Mouse (Mus musculus) heart, postnatal 4 days (tissue): ENCODE data around the gene Gm10073. TPM values are rescaled to one million over a fixed set of nuclear protein-coding genes. Genes with fewer than 3 reads are reported as not detected.

Experiments
- DNase-seq: peaks from one replicate; pipeline ENCODE4 v3.0.0; 2021
- total RNA-seq, 2 experiments: library from RNA; stranded (reverse); gene quantifications; 2 replicates each; pipeline ENCODE4 v1.2.3; 2021

The Gm10073 gene
- total RNA-seq, 2 experiments from 2014 or later, result 125 to 128 TPM

DNA sequence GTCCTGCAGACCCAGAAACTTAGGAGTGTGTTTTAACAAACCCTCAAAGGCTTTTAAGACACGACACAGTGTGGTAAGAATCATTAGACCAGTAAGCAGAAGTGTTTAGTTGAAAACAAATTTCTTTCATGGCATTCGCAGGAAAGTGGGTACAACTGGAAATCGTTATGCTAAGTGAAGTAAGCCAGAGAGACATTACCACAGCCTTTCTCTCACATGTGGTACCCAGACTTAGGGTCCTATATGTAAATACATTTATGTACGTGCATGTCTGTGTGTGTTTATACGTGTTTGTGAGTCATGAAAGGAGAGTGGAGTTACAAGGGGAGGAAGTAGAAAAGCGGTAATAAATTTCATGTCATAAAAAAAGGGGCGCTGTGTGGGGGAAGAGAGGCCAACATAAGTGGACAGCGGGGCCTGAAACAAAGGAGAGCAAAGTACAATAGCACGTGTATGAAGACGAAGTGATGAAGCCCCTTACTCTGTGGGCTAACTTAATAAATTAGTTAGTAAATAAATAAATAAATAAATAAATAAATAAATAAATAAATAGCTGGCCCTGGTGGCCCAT is 24.8 kb downstream of the Gm10073 start:
- DNase-seq, result no peak

DNA sequence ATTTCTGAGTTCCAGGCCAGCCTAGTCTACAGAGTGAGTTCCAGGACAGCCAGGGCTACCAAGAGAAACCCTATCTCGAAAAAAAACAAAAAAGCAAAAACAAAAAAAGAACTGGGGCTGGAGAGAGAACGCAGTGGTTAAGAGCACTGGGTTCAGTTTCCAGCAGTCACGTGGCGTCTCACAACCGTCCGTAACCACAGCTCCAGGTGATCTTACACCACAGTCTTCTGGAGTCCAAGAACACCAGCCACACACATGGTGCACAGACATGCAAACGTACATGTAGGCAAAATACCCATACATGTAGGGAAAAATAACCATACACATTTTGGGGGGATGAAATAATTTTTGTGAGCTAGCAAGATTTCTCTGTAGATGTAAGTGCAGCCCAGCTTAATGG is 26.5 kb downstream of the Gm10073 start:
- DNase-seq, result no peak

DNA sequence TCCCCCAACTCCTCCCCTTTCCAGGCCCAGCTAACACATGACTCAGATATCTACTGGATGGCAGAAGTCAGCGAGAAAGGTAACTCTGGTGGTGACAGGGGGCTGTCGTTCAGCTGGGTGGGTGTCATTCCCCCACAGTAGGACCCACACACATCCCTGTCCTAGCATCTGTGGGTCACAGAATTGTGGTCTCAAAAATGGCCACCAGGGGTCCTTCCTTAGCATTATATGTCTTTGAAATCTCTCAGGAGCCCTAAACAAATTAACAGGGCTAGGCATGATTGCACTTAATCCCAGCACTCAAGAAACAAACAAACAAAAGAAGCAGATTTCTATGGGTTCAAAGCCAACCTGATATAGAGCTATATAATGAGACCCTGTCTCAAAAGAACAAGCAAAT is 28.1 kb downstream of the Gm10073 start:
- DNase-seq, result no peak

DNA sequence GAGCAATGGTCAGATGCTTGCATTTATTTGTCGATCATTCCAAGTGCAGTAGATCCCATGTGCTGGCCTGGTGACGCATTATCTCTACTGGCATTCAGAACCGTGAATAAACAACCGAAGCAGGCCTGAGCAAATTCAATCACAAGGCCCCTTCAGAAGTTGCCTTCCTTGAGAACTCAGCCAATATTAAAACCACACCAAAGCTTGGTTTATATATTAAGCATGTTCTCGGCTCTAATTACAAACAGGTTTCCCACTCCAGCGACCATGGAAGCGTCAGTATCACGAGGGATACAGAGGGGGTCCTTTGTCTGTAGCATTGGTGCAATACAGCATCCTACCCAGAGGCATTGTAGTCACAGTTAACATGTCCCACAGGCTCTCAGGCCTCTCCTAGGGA is 30.2 kb downstream of the Gm10073 start:
- no peak for DNase-seq

DNA sequence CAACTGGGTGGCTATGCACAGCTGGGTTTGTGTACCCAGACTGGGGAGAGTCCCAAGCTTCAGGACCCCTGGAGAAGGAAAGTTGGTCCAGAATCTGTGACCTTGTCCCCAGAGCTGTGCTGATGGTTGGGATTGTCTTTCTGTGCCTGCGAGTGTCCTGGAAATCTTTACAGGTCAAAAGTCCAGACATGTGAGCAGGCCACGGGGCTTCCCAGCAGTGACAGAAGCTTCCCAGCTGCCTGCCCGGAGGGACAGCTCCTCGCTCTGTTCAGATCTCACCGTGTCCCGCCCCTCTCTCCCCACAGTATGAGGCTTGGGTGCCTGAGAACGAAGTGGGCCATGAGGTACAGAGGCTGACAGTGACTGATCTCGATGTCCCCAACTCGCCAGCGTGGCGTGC is 32.3 kb downstream of the Gm10073 start:
- DNase-seq, result no peak

DNA sequence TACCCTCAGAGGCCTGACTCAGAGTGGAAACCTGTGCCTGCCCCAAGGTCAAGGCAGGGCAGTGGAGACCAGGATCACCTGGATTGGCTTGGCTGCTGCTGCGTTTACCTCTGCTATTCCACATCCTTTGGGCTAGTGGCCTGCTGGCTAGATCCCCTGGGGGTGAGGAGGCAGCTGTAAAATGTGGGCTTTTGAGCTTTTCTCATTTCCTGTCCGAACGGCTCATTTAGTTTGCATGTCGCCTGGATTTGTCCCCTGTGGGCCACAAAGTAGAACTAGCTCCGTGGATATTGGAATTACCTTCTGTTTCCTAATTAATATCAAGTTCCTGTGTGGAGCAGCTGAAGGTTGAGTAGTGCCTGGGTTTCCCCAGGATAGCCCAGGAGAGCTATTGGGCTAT is 34.1 kb downstream of the Gm10073 start:
- DNase-seq, result no peak

DNA sequence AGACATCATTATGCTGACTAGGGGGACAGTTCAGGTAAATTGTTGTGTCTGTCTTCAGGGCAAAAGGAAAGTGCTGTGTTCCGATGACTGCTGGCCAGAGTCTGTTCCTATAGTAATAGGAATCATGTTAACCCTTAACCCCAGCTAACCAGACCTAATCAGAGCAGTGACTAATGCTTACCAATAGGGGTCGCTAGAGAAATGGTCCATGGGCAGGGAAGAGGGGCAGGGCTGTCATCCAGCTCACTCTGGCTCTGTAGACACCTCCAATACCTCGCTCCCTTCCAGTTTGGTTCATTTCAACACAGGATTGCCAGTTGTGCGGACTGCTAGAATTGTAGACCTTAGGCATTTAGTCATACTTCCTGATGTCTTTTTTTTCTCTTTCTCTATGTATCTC is 37.8 kb downstream of the Gm10073 start:
- DNase-seq, result no peak

DNA sequence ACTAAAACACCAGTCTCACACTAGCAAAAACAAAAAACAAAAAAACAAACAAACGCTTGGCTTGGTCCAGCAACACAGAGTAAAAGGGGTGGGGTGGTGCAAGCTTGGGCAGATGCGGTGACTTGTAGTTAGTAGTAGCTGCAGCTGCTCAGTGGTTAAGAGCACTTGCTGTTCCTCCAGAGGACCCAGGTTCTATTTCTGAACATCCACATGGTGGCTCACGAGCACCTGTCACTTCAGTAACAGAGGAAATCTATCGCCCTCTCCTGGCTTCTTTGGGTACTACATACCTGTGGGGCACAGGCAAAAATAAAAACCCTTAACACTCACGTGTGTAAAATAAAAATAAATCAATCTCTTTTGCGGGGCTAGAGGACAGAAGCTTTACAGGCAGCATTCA is 38.8 kb downstream of the Gm10073 start:
- DNase-seq, result peak; percentile 79

DNA sequence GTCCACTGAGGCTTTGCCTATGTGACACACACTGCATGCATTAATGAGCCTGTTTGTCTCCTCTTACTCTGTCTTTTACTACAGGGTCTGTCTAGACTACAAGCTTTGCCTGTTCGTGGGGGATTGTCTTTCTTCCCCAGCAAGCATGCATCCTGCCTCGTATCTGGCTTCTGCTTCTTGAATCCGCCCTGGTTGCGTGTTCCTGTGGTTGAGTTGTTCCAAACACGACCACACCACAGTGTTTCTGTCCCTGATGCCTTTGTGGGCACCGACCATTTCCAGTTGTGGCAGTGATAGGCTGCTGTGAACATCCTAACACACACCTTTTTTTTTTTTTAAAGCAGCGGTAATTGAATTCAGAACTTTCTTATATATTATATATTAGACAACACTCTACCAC is 39.6 kb downstream of the Gm10073 start:
- DNase-seq, result no peak

DNA sequence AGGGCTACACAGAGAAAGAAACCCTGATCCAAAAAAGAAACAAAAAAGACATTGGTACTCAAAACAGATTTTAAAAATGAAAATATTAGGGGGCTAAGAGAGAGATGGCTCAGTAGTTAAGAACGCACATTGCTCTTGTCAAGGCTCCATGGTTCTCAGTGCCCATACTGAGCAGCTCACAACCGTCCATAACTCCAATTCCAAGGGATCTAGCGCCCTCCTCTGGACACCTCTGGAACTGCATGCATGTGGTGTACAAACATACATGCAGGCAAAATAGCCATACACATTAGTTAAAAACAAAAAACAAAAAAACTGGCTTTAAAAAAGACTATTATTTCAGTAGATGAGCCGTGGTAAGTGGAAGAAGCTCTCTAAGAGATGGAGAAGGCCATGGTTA is 42.7 kb downstream of the Gm10073 start:
- DNase-seq, result peak; percentile 50

DNA sequence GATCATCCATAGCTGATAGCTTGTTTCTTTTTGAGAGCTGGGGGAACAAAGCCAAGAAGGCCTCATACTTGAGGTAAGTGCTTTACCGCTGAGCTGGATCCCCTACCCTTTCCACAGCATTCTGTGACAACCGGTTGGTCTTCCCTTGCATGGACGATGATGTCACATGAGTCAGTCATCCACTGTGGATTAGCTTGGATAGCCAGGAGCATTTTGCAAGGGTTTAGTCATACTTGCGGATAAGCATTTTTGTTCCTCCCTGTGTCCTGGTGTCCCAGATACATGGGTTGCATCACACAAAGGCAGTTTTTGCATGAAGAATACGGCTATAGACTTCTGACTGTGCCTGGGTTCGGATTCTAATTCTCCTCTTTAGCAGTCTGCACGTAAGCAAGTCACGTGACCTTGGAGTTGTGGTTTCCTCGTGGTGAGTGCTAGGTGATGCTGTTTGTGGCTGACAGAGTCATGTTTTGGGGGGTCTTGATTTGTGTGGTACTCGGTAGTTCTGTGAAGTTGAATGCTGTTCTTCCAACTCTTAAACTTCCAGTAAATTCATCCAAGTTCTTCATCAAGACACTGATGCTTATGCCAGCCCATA is 43.3 kb downstream of the Gm10073 start:
- no peak for DNase-seq

DNA sequence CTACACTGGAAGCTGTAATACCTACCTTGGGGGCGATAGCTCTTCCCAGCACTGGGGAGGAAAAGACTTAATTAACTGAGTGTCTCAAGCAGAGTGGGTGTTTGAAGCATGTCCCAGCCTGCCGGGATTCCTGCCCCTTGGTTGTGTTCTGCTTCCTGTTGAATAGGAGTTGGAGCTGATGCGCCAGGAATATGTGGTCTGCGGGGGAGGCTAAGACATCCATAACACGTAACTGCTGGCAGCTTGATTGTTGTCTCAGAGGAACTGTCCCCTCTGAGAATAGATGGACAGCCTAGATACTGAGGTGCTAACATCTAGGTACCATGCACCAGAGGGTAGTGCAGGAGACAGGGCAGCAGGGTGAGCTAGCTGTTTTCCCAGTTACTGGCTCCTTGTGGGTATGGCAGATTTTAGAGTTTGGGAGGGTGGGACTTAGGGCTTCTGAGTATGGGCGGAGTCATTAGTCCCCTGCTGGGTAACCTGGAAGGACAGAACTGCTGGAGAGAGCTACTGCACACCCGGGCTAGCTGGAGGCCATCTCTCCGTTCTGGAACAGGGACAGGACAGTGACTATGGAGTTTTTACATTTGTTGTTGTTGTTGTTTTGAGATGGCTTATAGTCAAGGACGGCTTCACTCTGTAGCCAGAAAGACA is 44.5 kb downstream of the Gm10073 start:
- no peak for DNase-seq

DNA sequence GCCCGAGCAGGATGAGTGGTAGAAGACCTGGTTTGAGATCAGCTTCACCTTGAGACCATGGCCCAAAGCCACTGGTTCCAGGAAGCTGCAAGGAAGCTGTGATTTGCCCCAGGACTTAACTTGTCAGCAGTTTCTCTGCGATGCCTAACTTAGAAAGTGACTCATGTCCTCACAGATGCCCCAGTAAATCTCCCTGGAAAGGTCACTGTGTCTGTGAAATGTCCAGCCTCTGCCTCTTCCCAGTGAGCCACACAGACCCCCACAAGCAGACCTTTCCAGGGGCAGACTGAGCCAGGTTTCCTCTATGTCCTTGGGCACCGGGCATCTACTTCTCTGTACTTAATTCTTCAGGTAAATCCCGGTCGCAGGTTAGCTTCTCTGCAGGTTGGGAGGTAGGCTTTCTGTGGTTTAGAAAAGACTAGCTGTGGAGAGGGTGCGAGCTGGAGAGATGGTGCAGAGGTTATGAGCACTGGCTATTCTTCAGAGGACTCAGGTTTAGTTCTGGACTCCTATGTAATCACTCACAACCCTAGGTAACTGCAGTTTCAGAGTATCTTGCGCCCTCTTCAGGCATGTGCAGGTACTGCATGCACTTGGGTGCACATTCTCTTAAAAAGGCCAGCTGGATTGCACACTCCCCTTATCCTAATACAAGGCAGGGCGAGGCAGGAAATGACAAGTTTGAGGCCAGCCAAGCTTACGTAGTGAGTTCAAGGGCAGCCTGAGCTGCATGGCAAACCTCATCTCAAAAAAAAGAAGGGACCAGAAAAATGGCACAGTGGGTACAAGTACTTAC is 45.8 kb downstream of the Gm10073 start:
- DNase-seq, result peak; percentile 39

DNA sequence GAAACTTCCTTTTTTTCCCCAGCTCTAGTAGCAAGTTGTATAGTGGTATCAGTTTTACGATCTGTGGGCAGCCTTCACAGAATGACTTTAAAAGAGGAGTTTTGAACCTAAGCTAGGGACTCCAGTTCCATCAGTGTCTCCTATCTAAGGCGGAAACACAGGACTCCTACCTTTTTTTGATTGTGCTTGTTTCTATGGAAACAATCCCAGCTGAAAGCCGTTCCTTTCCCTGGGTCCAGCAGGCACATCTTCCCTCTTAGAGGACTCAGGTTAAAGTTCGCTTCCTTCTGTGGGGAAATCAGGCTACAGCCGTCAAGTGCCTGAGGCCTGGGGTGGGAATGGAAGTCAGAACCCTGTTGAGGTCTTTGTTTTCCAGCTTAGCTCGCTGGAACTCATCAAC is 46.5 kb downstream of the Gm10073 start:
- DNase-seq, result no peak

Other genes with a start within 250 kb of the Gm10073 start
- gene Smpd3, start 235.5 kb downstream of the Gm10073 start, total RNA-seq, result 1 to 10 TPM; 5.2 to 6.7 TPM
- gene Zfp90, start 158.1 kb downstream of the Gm10073 start, total RNA-seq, result 10 to 100 TPM; 12.4 to 13.1 TPM
- not detected for gene 6030452D12Rik, start 72.9 kb downstream of the Gm10073 start, total RNA-seq
- gene Cdh3, start 62.6 kb downstream of the Gm10073 start, total RNA-seq, result 1 to 10 TPM; 8.1 to 9.0 TPM
- under 1 TPM; 0.10 to 0.23 TPM for gene Cdh1, start 29.9 kb upstream of the Gm10073 start, total RNA-seq
- 10 to 100 TPM; 10.4 to 10.5 TPM for gene Tango6, start 109.6 kb upstream of the Gm10073 start, total RNA-seq